ENCODE assay signal across 11 mouse cellular contexts in genomic region chr5:142350574-142350973, GRCm38 (mm10). TPM values are rescaled to one million over a fixed set of nuclear protein-coding genes. Genes with fewer than 3 reads are reported as not detected.
A peak's percentile ranks its signal among the peaks of the same experiment; 100 is the strongest.
DNase-seq lines count a peak whose midpoint lies in the region; TF ChIP-seq lines count a peak whose summit lies in the region.
"Had no signal": no experiment of that assay in that cellular context is flagged by ENCODE, and none has a peak within 500 bp of the region (broad histone marks: within the 10 kb centered on the region; RNA-seq: fewer than 3 reads in every experiment).

No protein-coding gene starts in this region.

- TF ChIP-seq CTCF in gastrocnemius, adult 2 months (IDR thresholded peaks at IDR 0.05): peak; percentile 41

- DNase-seq in gastrocnemius, adult 2 months: no peak
- DNase-seq in gastrocnemius, postnatal 10 days: no peak
- DNase-seq in retina, postnatal 1 day: peak; percentile 41
- DNase-seq in retina, embryonic 14.5 days (ENCODE audit: low spot score): no peak
- DNase-seq in c-Kit-negative CD71-positive TER-119-positive erythroid progenitor cells, embryonic 14.5 days (ENCODE audit: low read depth, low spot score): peak; percentile 34
- DNase-seq in thymus, postnatal 14 days: peak; percentile 46
- no peak for DNase-seq in ovary, adult 18-20 months (ENCODE audit: low spot score)
- no peak for DNase-seq in layer of hippocampus, adult 11-12 months (ENCODE audit: low spot score)

- intact Hi-C loops in gastrocnemius, adult 2 months (cut with DNase I): no loop called here

- H3K4me3 ChIP-seq in gastrocnemius, adult 2 months: no peak overlapping the region
- H3K4me3 ChIP-seq: embryonic facial prominence, embryonic 13.5 days; myocyte; stomach, embryonic 15.5 days had no signal

- H3K27ac ChIP-seq in gastrocnemius, adult 2 months: no peak overlapping the region
- H3K27ac ChIP-seq: embryonic facial prominence, embryonic 13.5 days; stomach, embryonic 15.5 days had no signal

RNA-seq across cellular contexts. Expression of gene Foxk1, which starts 50.7 kb away (rescaled TPM):
- total RNA-seq in gastrocnemius, adult 2 months (2021): 10 to 100 TPM; 12.2 to 18.9 TPM
- 10 to 100 TPM; 17.5 to 19.1 TPM for total RNA-seq in gastrocnemius, postnatal 10 days (2021)

Comparison
In these comparisons a context has a peak if more than half of its experiments do, and no peak if none do; other contexts are left out.
1. DNase-seq: peak in retina, postnatal 1 day (single experiment), c-Kit-negative CD71-positive TER-119-positive erythroid progenitor cells, embryonic 14.5 days (single experiment) and thymus, postnatal 14 days (single experiment); none in gastrocnemius, adult 2 months (single experiment), gastrocnemius, postnatal 10 days (single experiment), retina, embryonic 14.5 days (single experiment), ovary, adult 18-20 months (single experiment) and layer of hippocampus, adult 11-12 months (single experiment).